Mouse (Mus musculus) liver, adult (tissue): ENCODE results near the gene Tmtc1.

Experiments
- GATA4 ChIP-seq: IDR thresholded peaks from 2 replicates; pipeline ENCODE4 v1.6.1; 2014; ENCODE audit warnings: mild to moderate bottlenecking, low read length; ENCODE audit not compliant: insufficient replicate concordance

Gene Tmtc1

GRCm38 (mm10) chr6:148442671-148443290, 1.4 kb downstream of the Tmtc1 start:
- no peak for TF ChIP-seq GATA4

GRCm38 (mm10) chr6:148441871-148442270, 2.3 kb downstream of the Tmtc1 start:
- TF ChIP-seq GATA4, result no peak

- TF ChIP-seq GATA4, result no peak
These were observed 5.1 kb downstream of the Tmtc1 start for GRCm38 (mm10) chr6:148439101-148439500.

GRCm38 (mm10) chr6:148437565-148437964, 6.6 kb downstream of the Tmtc1 start:
- no peak for TF ChIP-seq GATA4

- TF ChIP-seq GATA4, result no peak
These were observed 7.7 kb downstream of the Tmtc1 start for GRCm38 (mm10) chr6:148436441-148437001.

- TF ChIP-seq GATA4, result no peak
These were observed 22.6 kb downstream of the Tmtc1 start for GRCm38 (mm10) chr6:148421577-148421976.

- TF ChIP-seq GATA4, result no peak
These were observed 23.8 kb downstream of the Tmtc1 start for GRCm38 (mm10) chr6:148420387-148420786.

- TF ChIP-seq GATA4, result no peak
These were observed 27.6 kb downstream of the Tmtc1 start for GRCm38 (mm10) chr6:148416597-148416996.

- TF ChIP-seq GATA4, result no peak
These were observed 30.6 kb downstream of the Tmtc1 start for GRCm38 (mm10) chr6:148413638-148414037.

- TF ChIP-seq GATA4, result no peak
These were observed 37.2 kb downstream of the Tmtc1 start for GRCm38 (mm10) chr6:148406792-148407490.

GRCm38 (mm10) chr6:148405599-148405998, 38.6 kb downstream of the Tmtc1 start:
- TF ChIP-seq GATA4, result no peak

- no peak for TF ChIP-seq GATA4
These were observed 39.7 kb downstream of the Tmtc1 start for GRCm38 (mm10) chr6:148404500-148404899.

GRCm38 (mm10) chr6:148403761-148404160, 40.4 kb downstream of the Tmtc1 start:
- no peak for TF ChIP-seq GATA4

- no peak for TF ChIP-seq GATA4
These were observed 43.2 kb downstream of the Tmtc1 start for GRCm38 (mm10) chr6:148401031-148401430.

GRCm38 (mm10) chr6:148399541-148399940, 44.6 kb downstream of the Tmtc1 start:
- TF ChIP-seq GATA4, result no peak

GRCm38 (mm10) chr6:148398888-148399287, 45.3 kb downstream of the Tmtc1 start:
- no peak for TF ChIP-seq GATA4
